8 mouse cellular contexts compared by ENCODE assay signal in the genomic region with DNA sequence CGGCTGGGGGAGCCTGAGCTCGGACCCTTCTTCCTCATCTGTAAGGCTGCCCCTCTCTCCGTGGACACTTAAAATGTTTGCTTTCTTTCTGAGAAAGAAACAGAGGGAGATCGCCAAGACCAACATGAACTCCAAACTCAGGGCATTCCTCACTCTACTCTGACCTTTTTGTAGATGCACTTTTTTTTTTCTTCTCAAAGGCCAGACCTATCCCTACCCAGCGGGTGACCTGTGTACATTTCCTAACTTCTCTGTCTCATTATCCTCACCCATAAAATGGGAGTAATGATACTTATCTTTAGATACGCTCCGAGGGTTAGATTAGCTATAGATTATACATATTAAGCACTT.
DNase-seq lines count a peak whose midpoint lies in the region; ATAC-seq and TF ChIP-seq lines count a peak whose summit lies in the region.

No protein-coding gene starts in this region.

- H3K27ac ChIP-seq in layer of hippocampus, adult 2 months: peak overlapping the region; percentile 98
- H3K27ac ChIP-seq in embryonic facial prominence, embryonic 13.5 days: peak overlapping the region; percentile 92
- peak overlapping the region; percentile 93 for H3K27ac ChIP-seq in limb, embryonic 10.5 days
- peak overlapping the region; percentile 86 for H3K27ac ChIP-seq in neural tube, embryonic 13.5 days (replicated peaks)

- no peak for ATAC-seq in embryonic facial prominence, embryonic 13.5 days (ENCODE audit: insufficient number of reproducible peaks, insufficient read depth, low FRiP score, low TSS enrichment, low read depth)
- ATAC-seq in neural tube, embryonic 13.5 days (ENCODE audit: low read depth): peak; percentile 16
- ATAC-seq in CD4-positive, CD25-positive, alpha-beta regulatory T cell, adult 4 months: no peak

- DNase-seq in layer of hippocampus, adult 2 months (ENCODE audit: low spot score in 2 of 2): no peak
- no peak for DNase-seq in layer of hippocampus, adult 11-12 months (ENCODE audit: low spot score)
- DNase-seq in limb, embryonic 10.5 days (ENCODE audit: low spot score): no peak
- DNase-seq in adrenal gland, adult (ENCODE audit: inconsistent age in 2 of 2, low spot score in 1 of 2): no peak
- DNase-seq in urinary bladder, adult 18-20 months (ENCODE audit: low spot score in 2 of 2): no peak

- H3K36me3 ChIP-seq in embryonic facial prominence, embryonic 13.5 days: no peaks in the 10 kb centered on the region
- H3K36me3 ChIP-seq in limb, embryonic 10.5 days: no peaks in the 10 kb centered on the region
- no peaks in the 10 kb centered on the region for H3K36me3 ChIP-seq in neural tube, embryonic 13.5 days

- WGBS in embryonic facial prominence, embryonic 13.5 days: 26% methylated on average over 7 of the region's 7 CpGs
- 24% methylated on average over 7 of the region's 7 CpGs for WGBS in limb, embryonic 10.5 days
- 22% methylated on average over 7 of the region's 7 CpGs for WGBS in neural tube, embryonic 13.5 days

- H3K4me1 ChIP-seq in embryonic facial prominence, embryonic 13.5 days: 0 out of 2 replicates have a peak, but pooled peaks cover 3% of the 10 kb centered on the region
- peaks cover 33% of the 10 kb centered on the region for H3K4me1 ChIP-seq in limb, embryonic 10.5 days
- peaks cover 13% of the 10 kb centered on the region; the same call in 1 of the 2 replicates for H3K4me1 ChIP-seq in neural tube, embryonic 13.5 days (replicated peaks)

- H3K9ac ChIP-seq in embryonic facial prominence, embryonic 13.5 days: peak overlapping the region; percentile 77
- H3K9ac ChIP-seq in neural tube, embryonic 13.5 days: peak overlapping the region; percentile 77

- H3K4me3 ChIP-seq in layer of hippocampus, adult 2 months: peak overlapping the region; percentile 54
- peak overlapping the region; percentile 52 for H3K4me3 ChIP-seq in embryonic facial prominence, embryonic 13.5 days
- peak overlapping the region; percentile 63 for H3K4me3 ChIP-seq in limb, embryonic 10.5 days
- peak overlapping the region; percentile 55 for H3K4me3 ChIP-seq in neural tube, embryonic 13.5 days

- TF ChIP-seq CTCF in layer of hippocampus, adult 2 months (conservative IDR thresholded peaks at IDR 0.05): no peak

- no peaks in the 10 kb centered on the region for H3K27me3 ChIP-seq in embryonic facial prominence, embryonic 13.5 days
- H3K27me3 ChIP-seq in limb, embryonic 10.5 days (ENCODE audit: low read depth, poor library complexity, severe bottlenecking): no peaks in the 10 kb centered on the region
- no peaks in the 10 kb centered on the region for H3K27me3 ChIP-seq in neural tube, embryonic 13.5 days

- H3K9me3 ChIP-seq in embryonic facial prominence, embryonic 13.5 days: no peaks in the 10 kb centered on the region
- H3K9me3 ChIP-seq in limb, embryonic 10.5 days (replicated peaks): no peaks in the 10 kb centered on the region
- no peaks in the 10 kb centered on the region for H3K9me3 ChIP-seq in neural tube, embryonic 13.5 days

- H3K4me2 ChIP-seq in embryonic facial prominence, embryonic 13.5 days: peak overlapping the region; percentile 70
- peak overlapping the region; percentile 76 for H3K4me2 ChIP-seq in neural tube, embryonic 13.5 days
